Mouse (Mus musculus): ENCODE measurements around the gene Ube2t.
A peak's percentile ranks its signal among the peaks of the same experiment; 100 is the strongest.

Gene Ube2t

DNA sequence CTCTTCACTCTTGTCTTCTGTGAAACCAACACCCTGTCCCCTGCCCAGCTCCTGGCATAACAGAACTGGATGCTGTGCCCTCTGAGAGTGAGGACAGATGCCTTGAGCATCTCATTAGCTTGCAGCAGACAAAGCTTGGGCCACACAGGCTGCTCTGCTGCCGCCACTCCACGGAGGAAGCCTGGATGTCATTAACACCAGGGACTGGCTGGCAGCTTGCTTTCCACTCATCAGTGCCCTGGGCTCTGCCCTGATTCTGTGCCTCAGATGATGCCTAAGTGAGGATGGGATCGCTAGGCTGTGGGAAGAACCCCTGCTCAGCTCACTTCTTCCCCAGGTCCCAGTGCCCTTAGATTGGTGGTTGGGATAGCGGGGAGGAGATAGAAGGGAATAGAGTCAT is 33.1 kb downstream of the Ube2t start:
- no peak for DNase-seq (ENCODE audit: low spot score)

DNA sequence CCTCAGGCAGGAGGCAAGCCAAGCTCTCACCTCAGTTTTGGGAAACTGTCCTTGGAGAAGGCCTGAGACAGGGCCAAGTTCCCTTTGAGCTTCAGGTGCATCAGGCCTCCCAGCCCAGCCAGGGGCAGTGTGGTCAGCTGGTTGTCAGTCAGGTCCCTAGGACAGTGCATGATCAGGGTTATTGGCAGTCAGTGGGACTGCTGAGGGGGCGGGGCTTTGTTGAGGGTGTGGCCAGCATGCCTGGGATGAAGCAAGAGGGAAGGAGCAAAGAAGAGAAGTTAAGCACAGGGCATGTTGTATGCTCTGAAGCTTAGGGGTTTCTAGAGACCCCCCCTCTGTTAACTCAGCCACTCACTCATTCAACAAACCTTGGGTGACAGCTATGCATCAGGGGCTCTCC is 33.6 kb downstream of the Ube2t start:
- DNase-seq (ENCODE audit: low spot score) = no peak

DNA sequence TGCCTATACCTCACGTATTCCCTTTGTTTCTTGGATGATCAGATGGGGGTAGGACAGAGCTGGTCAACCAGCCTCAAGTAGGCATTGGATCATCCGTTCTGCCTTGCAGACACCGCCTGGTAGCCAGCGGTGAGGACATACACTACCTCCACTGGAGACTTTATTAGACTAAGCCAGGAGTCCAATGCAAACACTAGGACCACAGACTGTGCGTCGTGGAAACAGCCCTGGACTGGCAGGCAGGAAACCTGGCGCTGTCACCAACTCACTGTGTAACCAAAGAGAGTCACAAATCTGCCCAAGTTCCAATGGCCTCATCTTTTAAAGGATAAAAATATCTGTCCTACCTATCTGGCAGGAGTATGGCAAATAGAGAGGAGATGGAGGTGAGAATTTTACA is 34.1 kb downstream of the Ube2t start:
- DNase-seq (ENCODE audit: low spot score) = no peak

DNA sequence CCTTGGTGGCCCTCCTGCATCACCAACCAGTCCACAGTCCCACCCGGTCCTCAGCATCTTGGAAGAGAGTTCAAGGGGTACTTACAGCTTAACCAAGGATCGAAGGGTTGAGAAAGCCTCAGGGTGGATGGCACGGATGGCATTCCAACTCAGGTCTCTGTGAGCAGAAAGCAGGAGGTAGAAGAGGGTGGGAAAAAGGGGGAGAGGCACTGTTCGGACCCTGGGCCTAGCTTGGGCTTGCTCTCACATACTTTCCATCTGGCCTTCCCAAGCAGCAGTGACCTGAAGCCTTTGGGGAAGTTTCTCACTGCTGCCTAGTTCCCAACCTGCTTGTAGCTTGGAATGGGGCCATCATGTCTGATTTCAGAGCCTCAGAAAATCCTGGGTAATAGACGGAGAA is 35.2 kb downstream of the Ube2t start:
- no peak for DNase-seq (ENCODE audit: low spot score)

DNA sequence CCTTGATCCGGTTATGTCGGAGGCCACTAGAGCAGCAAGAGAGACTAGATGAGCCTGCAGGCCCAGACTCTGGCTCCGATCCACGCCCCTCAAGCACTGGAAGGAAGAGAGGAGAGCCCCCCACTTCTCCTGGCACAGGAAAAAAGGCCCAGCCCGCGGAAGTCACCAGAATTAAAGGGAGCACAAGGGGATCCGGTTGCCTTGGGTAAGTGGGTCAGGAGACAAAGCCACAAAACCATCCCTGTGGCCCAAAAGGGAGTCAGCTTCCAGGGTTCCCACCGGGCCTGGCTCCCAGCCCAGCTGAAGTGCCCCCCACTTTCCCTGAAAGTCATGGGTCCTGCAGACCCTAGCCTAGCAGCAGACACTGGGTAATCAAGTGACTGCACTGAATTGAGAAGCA is 35.9 kb downstream of the Ube2t start:
- DNase-seq (ENCODE audit: low spot score) = no peak

DNA sequence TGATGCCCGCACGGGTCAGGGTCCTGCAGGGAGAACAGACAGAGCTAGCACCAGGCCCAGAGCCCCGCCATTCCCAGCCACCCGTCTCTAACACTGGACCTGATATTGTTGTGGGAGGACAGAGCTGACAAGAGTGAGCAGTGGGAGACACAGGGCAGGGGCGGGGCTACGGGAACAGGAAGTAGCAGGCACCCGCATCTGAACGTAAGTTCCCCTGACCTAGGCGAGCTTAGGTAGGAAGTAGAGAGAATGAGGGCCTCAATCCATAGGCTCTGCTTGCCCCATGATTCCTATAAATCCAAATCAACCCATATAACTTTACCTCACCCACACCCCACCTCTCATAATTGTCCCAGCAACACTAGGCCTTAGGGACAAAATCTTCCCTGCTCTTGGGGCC is 38.2 kb downstream of the Ube2t start:
- no peak for DNase-seq (ENCODE audit: low spot score)

DNA sequence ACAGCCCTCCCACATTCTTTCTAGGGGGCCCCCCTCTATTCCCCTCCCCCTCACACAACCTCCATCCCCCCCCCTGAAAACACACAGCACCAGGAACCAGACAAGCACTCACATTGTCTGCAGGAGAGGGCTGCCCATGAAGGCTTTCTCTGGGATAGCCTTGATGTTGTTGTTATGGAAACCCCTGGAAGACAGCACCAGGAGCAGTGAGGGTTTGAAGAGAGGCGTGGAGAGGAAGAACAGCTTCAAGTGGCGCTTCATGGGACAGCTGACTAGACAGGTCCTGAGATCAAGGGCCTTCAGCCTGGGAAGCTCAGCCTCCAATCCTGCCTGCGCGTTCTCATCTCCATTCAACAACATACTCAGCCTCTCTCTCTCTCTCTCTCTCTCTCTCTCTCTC is 41.0 kb downstream of the Ube2t start:
- no peak for DNase-seq (ENCODE audit: low spot score)

DNA sequence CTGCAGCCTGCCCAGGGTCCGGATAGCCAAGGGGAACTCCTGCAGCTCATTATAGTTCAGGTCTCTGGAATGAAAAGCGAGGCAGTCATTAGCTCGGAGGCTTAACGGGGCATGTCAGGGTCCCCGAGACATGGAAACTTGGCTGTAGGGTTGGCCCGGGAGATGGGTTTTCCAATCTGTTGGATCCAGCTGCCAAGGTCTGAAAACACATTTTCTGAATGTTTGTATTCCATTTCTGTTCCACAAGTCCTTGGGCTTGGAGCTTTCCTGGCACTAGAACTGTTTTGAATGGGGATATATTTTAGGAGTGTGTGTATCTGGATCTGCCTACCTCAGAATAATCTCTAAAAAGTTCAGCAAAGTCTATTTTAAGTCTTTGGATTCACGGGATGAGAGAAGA is 43.3 kb downstream of the Ube2t start:
- no peak for DNase-seq (ENCODE audit: low spot score)

DNA sequence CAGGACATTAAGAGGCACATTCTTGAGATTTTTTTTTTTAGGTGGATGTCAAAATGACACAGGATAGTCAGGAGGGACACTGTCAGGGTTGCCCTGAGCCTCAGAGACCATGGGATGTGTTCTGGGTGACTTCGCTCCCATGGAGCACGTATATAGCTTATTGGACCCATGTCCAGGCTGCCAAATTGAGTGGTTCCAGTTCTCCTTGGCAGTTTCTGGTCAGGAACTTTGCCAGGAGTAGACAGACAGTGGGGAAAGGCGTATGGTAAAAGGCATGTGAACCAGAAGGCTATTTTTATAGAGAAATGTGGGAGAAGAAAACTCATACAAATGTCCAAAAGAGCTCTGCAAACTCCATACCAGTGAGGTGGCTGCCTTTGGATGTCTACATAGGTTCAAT is 47.5 kb downstream of the Ube2t start:
- DNase-seq (ENCODE audit: low spot score) = no peak

DNA sequence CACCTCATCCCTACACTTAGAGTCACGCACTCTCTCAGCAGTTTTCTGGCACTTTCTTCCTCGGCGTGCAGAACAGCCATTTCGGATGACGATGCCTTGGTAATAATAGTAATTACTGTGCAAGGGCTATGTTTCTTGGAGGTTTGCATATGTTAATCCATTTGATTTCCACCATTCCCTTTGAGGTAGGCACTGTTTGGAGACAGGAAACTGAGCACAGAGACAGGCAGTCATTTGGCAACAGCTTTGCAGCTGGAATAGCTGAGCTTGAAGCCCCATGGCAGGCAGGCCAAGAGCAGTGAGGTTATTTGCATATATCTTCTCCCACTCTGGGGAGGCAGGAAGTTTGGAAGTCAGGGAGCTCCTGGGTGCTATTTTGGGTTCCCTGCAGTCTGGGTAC is 49.5 kb downstream of the Ube2t start:
- no peak for DNase-seq (ENCODE audit: low spot score)

DNA sequence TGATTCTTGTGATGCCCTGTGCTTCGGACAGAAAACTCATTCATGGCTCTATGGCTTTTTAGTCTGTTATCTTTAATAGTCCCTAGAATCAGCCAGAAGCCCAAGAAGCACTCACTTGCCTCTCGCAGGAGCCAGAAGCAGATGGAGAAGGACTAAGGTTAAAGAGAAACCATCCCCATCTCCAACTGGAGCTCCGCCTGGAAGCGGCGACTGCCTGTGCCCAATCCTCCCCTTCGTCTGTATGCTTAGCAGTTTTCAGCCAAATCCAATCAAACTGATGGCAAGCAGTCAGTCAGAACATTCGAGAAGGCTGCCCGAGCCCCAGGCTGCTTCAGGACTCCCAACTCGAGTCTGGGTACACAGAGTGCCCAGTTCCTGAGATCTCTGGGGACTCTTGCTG is 50.1 kb downstream of the Ube2t start:
- DNase-seq (ENCODE audit: low spot score) = no peak

DNA sequence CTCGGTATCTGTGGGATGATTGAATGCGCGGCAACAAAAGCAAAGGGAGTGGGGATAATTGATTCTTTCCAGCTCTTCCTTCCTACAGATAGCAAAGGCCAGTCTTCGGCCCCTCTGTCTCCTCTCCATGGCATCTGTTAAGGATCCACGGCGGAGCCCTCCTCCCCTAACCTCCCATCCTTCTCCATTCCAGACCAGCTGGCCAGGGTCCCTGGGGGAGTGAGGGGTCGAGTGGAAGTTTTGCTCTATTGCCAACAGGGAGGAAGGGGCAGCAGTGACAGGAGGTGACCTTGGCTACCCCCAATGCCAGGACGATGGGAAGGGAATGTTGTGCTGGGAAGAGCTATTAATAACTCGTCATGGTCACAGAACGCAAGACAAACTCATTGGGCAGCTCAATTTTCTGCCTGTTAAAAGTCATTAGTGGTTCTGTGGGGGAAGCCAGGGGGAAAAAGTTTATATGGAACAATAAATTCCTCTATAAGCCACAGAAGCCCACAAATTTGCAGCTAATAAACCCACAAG is 52.6 kb downstream of the Ube2t start:
- peak; percentile 58 for DNase-seq (ENCODE audit: low spot score)

DNA sequence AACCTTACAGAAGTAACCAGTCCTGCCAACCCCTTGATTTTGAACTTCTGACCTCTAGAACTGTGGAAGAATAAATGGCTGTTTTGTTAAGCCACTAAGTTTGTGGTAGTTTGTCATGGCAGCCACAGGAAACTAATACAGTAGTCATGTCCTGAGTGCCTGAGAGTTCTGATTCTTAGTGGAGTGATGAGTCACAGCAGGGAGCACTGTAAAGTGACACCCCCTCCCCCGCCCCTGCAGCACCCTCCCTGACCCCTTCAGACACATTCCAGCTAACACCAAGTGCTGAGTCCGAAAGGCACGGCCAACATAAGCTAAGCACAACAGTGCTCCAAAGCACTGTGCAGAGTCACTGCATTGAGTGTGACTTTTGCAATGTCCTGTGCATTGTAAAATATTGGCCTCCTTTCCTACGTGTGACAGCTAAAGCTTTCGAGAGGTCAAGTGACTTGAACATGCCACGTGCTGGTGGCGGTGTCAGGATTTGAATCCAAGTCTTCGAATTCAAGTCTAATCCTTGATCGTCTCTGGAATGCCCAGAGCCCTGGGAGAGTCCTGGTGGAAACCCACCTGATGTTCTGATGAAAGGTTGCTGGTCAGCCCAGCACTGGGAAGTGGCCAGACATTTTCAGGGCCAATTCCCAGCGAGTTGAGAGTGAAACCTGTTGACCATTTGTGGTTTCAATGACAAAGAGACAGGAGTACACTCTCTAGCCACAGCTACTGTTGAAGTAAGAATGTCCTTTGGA is 54.7 kb downstream of the Ube2t start:
- no peak for DNase-seq (ENCODE audit: low spot score)

DNA sequence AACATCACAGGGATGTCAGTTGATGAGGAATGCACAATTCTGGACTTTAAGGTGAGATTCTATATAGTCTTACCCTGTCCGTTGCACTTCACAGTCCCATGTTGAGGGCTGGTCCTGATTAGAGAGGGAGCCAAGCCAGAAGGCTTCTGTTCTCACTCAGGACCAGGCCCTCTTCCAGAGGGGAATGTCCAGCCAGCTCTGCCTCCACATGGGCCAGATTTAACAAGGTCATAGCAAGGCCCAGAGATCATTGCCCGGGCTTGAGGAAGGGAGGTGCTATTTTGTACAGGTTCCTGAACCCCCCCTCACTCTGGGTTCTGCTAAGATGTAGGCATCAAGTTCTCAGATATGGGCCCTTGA is 55.3 kb downstream of the Ube2t start:
- no peak for DNase-seq (ENCODE audit: low spot score)

DNA sequence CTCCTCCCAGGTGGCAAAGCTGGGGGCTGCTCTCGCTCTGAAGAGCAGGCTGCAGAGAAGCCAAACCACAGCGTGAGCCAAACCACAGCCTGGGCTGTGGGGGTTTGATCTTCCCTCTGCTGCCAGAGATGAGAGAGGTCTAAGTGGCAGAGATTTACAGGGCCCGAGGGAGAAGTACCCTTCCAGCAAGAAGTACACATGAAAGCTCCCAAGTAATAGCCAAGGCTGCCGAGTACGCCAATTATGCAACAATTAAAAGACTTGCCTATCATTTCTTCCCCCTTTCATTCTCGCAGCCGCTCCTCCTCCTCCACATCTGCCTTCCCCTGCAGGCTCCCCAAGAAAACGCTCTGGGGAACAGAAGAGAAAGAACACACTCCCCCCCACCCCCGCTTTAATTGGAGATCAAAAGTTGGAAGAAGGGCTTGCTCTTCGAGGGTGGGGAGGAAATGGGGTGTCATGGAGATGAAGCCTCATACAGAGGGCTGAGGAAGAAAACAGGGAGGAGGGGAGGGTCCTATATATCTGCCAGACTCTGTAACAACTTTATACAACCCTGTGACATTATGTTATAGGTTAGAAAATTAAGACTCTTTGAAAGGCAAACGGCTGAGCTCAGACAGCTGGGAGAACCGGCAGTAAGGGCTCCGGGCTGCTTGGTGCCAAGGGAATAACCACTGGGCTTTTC is 56.9 kb downstream of the Ube2t start:
- DNase-seq (ENCODE audit: low spot score) = no peak

DNA sequence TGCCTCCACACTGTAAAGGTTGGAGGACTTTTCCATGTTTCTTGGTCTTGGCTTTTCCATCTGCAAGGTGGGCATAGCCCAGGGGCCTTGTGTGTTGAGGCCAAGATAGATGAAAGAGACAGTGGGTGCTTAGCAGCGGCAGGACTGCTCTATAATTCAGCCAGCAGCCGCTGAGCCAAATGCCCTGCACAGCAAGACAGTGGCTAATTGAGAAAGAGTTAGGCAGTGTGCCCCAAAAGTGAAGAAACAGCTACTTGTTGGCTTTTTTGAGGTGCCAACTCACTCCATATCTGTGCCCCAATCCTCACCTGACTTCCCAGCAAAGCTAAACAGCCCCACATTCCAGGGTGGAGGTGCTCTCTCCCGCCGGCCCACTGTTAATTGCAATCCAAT is 57.4 kb downstream of the Ube2t start:
- no peak for DNase-seq (ENCODE audit: low spot score)

DNA sequence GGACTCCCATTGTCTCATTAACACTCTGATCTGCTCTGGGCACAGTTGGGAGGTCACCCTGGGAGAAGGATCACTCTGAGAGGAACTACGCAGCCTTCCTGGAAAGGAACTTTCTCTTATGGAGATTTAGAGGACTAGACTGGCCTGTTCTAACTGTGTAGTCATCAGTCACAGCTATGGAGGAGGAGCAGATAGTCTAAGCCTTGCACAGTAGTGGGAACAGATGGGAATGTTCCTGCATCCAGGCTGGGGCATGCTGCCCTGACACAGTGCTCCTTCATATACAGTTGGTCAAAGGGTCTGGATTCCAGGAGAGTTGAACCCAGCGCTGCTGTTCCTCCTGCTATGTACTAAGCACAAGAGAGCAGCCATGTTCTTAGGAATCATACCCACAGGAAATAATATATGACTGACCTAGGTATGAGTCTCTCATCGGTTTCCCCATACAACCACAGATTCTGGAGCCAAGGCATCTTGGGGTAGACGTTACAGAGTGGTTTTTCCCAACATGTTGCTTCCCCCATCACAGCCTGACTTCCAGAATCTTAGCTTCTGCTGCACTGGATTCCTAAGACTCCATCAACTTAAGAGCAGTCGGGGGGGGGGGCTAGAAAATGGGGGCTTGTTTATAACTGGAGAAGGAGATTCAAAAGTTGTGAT is 58.0 kb downstream of the Ube2t start:
- DNase-seq (ENCODE audit: low spot score) = no peak

DNA sequence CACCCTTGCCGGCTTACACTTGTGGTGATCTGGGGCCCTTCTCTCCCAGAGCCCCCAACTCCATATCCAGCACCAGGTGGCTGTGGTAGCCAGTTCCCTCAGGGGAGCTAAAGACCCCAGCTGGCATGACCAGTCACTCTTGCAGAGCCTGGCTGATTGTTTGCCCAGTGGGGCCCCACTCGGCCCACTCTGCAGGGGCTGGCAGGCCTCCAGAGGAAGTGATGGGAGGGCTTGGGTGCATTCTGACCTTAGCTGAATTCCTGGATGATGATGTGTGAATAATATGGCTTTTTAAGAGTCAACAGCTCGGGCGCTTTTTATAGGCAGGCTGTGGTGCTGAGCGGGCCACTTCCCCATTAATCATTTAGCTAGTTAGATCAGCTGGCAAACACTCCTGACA is 58.6 kb downstream of the Ube2t start:
- no peak for DNase-seq (ENCODE audit: low spot score)

DNA sequence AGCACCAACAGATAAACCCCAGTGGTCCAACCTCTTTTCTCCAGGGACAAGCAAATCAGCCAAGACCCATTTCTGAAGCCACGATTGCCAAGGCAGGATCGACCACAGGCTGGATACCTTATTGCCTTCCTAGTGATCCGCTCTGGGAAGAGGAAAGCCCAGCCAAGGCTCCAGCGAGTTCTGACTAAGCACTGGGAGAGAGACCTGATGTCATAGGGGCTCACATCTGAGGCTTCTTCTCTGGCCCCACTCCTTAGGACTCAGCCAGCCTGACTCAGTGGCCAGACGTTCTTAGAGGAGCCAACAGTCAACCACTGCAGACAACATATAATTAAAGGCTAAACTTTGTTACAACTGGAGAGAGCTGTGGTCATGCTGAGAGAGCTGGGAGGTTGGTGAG is 59.6 kb downstream of the Ube2t start:
- DNase-seq (ENCODE audit: low spot score) = no peak

DNA sequence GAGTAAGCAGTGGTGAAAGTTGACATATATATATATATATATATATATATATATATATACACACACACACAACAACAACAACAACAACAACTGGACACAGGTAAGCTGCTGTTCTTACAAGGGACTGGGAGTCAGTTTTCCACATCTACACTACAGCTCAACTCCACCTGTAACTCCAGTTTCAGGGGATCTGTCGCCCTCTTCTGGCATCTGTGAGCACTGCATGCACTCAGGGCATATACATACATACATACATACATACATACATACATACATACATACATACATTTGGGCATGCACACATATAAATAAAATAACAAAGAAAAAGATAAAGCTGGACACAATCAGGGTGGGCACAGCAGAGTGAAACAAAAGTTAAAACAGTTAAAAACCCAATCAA is 61.2 kb downstream of the Ube2t start:
- no peak for DNase-seq (ENCODE audit: low spot score)

Data from embryo, embryonic 10 days (tissue).